Mouse (Mus musculus): ENCODE results near the gene Nfkbie. TPM values are rescaled to one million over a fixed set of nuclear protein-coding genes. Genes with fewer than 3 reads are reported as not detected.

Gene Nfkbie
- polyA plus RNA-seq, 1 experiment: 12.5 TPM

- Histone ChIP-seq H3K4me3 (replicated peaks; ENCODE audit: insufficient read depth, low read depth, low read length) (peak overlapping the region; percentile 92), H3K27me3 (ENCODE audit: control insufficient read depth, insufficient read depth, low read length) (no peaks in the 10 kb centered on the region), H3K27ac (ENCODE audit: insufficient read depth, low read length) (peak overlapping the region; percentile 78; the same call in 1 of the 2 replicates), H3K4me1 (ENCODE audit: control insufficient read depth, insufficient read depth, low read length) (peaks cover 34% of the 10 kb centered on the region)
- no peak for DNase-seq
- 2% methylated on average over 14 of the region's 14 CpGs for WGBS
- TF ChIP-seq CTCF (IDR thresholded peaks at IDR 0.05; ENCODE audit: borderline replicate concordance, insufficient read depth, low read depth, low read length): no peak
- TF ChIP-seq POLR2A (IDR thresholded peaks at IDR 0.05; ENCODE audit: borderline replicate concordance, insufficient read depth, low read length): no peak
Observed at GRCm38 (mm10) chr17:45556107-45556489, 595 bp downstream of the Nfkbie start.

- H3K27me3 ChIP-seq (ENCODE audit: control insufficient read depth, insufficient read depth, low read length): no peaks in the 10 kb centered on the region
- DNase-seq: no peak
- H3K4me1 ChIP-seq (ENCODE audit: control insufficient read depth, insufficient read depth, low read length): peaks cover 31% of the 10 kb centered on the region
- H3K27ac ChIP-seq (ENCODE audit: insufficient read depth, low read length): no peak overlapping the region
- H3K4me3 ChIP-seq (replicated peaks; ENCODE audit: insufficient read depth, low read depth, low read length): peak overlapping the region; percentile 92
- TF ChIP-seq POLR2A (IDR thresholded peaks at IDR 0.05; ENCODE audit: borderline replicate concordance, insufficient read depth, low read length): no peak
- no peak for TF ChIP-seq CTCF (IDR thresholded peaks at IDR 0.05; ENCODE audit: borderline replicate concordance, insufficient read depth, low read depth, low read length)
- WGBS: 52% methylated on average over 3 of the region's 3 CpGs
Observed at GRCm38 (mm10) chr17:45556514-45557245, 1.2 kb downstream of the Nfkbie start.

GRCm38 (mm10) chr17:45557246-45557824 is 1.8 kb downstream of the Nfkbie start:
- H3K27ac ChIP-seq (ENCODE audit: insufficient read depth, low read length): no peak overlapping the region
- 56% methylated on average over 7 of the region's 7 CpGs for WGBS

GRCm38 (mm10) chr17:45557998-45558862 is 2.7 kb downstream of the Nfkbie start:
- Histone ChIP-seq H3K4me1 (ENCODE audit: control insufficient read depth, insufficient read depth, low read length) (peaks cover 28% of the 10 kb centered on the region), H3K27me3 (ENCODE audit: control insufficient read depth, insufficient read depth, low read length) (no peaks in the 10 kb centered on the region), H3K4me3 (replicated peaks; ENCODE audit: insufficient read depth, low read depth, low read length) (no peak overlapping the region), H3K27ac (ENCODE audit: insufficient read depth, low read length) (no peak overlapping the region)
- no peak for TF ChIP-seq POLR2A (IDR thresholded peaks at IDR 0.05; ENCODE audit: borderline replicate concordance, insufficient read depth, low read length)
- TF ChIP-seq CTCF (IDR thresholded peaks at IDR 0.05; ENCODE audit: borderline replicate concordance, insufficient read depth, low read depth, low read length): no peak
- no peak for DNase-seq
- WGBS: 36% methylated on average over 16 of the region's 16 CpGs

More at GRCm38 (mm10) chr17:45557246-45557824, 1.8 kb downstream of the Nfkbie start:
- H3K27me3 ChIP-seq (ENCODE audit: control insufficient read depth, insufficient read depth, low read length): no peaks in the 10 kb centered on the region
- TF ChIP-seq POLR2A (IDR thresholded peaks at IDR 0.05; ENCODE audit: borderline replicate concordance, insufficient read depth, low read length) (no peak), CTCF (IDR thresholded peaks at IDR 0.05; ENCODE audit: borderline replicate concordance, insufficient read depth, low read depth, low read length) (no peak)
- peaks cover 28% of the 10 kb centered on the region for H3K4me1 ChIP-seq (ENCODE audit: control insufficient read depth, insufficient read depth, low read length)
- H3K4me3 ChIP-seq (replicated peaks; ENCODE audit: insufficient read depth, low read depth, low read length): peak overlapping the region; percentile 92
- DNase-seq: no peak

GRCm38 (mm10) chr17:45559732-45560525 is 4.4 kb downstream of the Nfkbie start:
- Histone ChIP-seq H3K4me3 (replicated peaks; ENCODE audit: insufficient read depth, low read depth, low read length) (no peak overlapping the region), H3K27me3 (ENCODE audit: control insufficient read depth, insufficient read depth, low read length) (no peaks in the 10 kb centered on the region), H3K4me1 (ENCODE audit: control insufficient read depth, insufficient read depth, low read length) (peaks cover 31% of the 10 kb centered on the region), H3K27ac (ENCODE audit: insufficient read depth, low read length) (peak overlapping the region; percentile 35; the same call in 1 of the 2 replicates)
- DNase-seq: peak; percentile 60 to 68
- WGBS: 36% methylated on average over 15 of the region's 15 CpGs
- TF ChIP-seq CTCF (IDR thresholded peaks at IDR 0.05; ENCODE audit: borderline replicate concordance, insufficient read depth, low read depth, low read length) (no peak), POLR2A (IDR thresholded peaks at IDR 0.05; ENCODE audit: borderline replicate concordance, insufficient read depth, low read length) (no peak)

GRCm38 (mm10) chr17:45563216-45563615 is 7.7 kb downstream of the Nfkbie start:
- WGBS: 74% methylated on average over 12 of the region's 12 CpGs
- TF ChIP-seq POLR2A (IDR thresholded peaks at IDR 0.05; ENCODE audit: borderline replicate concordance, insufficient read depth, low read length): no peak
- TF ChIP-seq CTCF (IDR thresholded peaks at IDR 0.05; ENCODE audit: borderline replicate concordance, insufficient read depth, low read depth, low read length): no peak
- Histone ChIP-seq H3K4me3 (replicated peaks; ENCODE audit: insufficient read depth, low read depth, low read length) (no peak overlapping the region), H3K27ac (ENCODE audit: insufficient read depth, low read length) (no peak overlapping the region), H3K27me3 (ENCODE audit: control insufficient read depth, insufficient read depth, low read length) (no peaks in the 10 kb centered on the region), H3K4me1 (ENCODE audit: control insufficient read depth, insufficient read depth, low read length) (peaks cover 24% of the 10 kb centered on the region)
- DNase-seq: no peak
